Mouse (Mus musculus) cerebellum, postnatal 14 days (tissue): ENCODE measurements around the gene Col9a2.

Experiments
- DNase-seq, 2 experiments: peaks; one replicate each; pipeline ENCODE4 v3.0.0; 2021; ENCODE audit warnings: mixed read lengths in 2 of 2

Gene Col9a2

GRCm38 (mm10) chr4:121039331-121040115, at the start of gene Col9a2:
TSS of gene Col9a2 (plus strand) at chr4:121039385.
- peak; percentile 44 to 58 for DNase-seq

GRCm38 (mm10) chr4:120992284-120992683, 46.9 kb upstream of the Col9a2 start:
- DNase-seq = no peak

GRCm38 (mm10) chr4:120993025-120993424, 46.2 kb upstream of the Col9a2 start:
- no peak for DNase-seq

- DNase-seq = no peak
These were observed 43.3 kb upstream of the Col9a2 start for GRCm38 (mm10) chr4:120995911-120996310.

GRCm38 (mm10) chr4:121001042-121001441, 38.1 kb upstream of the Col9a2 start:
- DNase-seq = no peak

- DNase-seq = no peak
These were observed 37.5 kb upstream of the Col9a2 start for GRCm38 (mm10) chr4:121001659-121002058.

- DNase-seq = peak; percentile 29 to 42
These were observed 36.6 kb upstream of the Col9a2 start for GRCm38 (mm10) chr4:121002400-121003171.

- DNase-seq = no peak
These were observed 35.5 kb upstream of the Col9a2 start for GRCm38 (mm10) chr4:121003611-121004091.

- no peak for DNase-seq
These were observed 34.5 kb upstream of the Col9a2 start for GRCm38 (mm10) chr4:121004679-121005078.

GRCm38 (mm10) chr4:121007006-121007405, 32.2 kb upstream of the Col9a2 start:
- DNase-seq = no peak

- DNase-seq = no peak
These were observed 31.0 kb upstream of the Col9a2 start for GRCm38 (mm10) chr4:121008071-121008745.

- no peak for DNase-seq
These were observed 30.0 kb upstream of the Col9a2 start for GRCm38 (mm10) chr4:121009151-121009550.

GRCm38 (mm10) chr4:121010770-121011549, 28.2 kb upstream of the Col9a2 start:
- no peak for DNase-seq

- no peak for DNase-seq
These were observed 24.5 kb upstream of the Col9a2 start for GRCm38 (mm10) chr4:121014594-121015267.

GRCm38 (mm10) chr4:121015268-121015659, 23.9 kb upstream of the Col9a2 start:
- DNase-seq = no peak

GRCm38 (mm10) chr4:121016021-121016898, 22.9 kb upstream of the Col9a2 start:
- peak; percentile 72 to 73 for DNase-seq

- DNase-seq = peak; percentile 99
These were observed 22.1 kb upstream of the Col9a2 start, which contains the start of gene Smap2 for GRCm38 (mm10) chr4:121016928-121017657. TSS of gene Smap2 (minus strand) at chr4:121017247.

- no peak for DNase-seq
These were observed 20.9 kb upstream of the Col9a2 start for GRCm38 (mm10) chr4:121018250-121018649.

- DNase-seq = no peak
These were observed 19.0 kb upstream of the Col9a2 start for GRCm38 (mm10) chr4:121020040-121020790.
